Mouse (Mus musculus) embryonic facial prominence, embryonic 10.5 days (tissue): ENCODE results near the gene Gm11020. TPM values are rescaled to one million over a fixed set of nuclear protein-coding genes. Genes with fewer than 3 reads are reported as not detected.

Experiments
- DNase-seq: peaks from one replicate; pipeline ENCODE4 v3.0.0-alpha.2; 2017; ENCODE audit warnings: low spot score
- H3K27ac ChIP-seq: fragments of 300-500 bp; sonication (generic); replicated peaks from 2 replicates; pipeline ENCODE4 v1.5.1; 2016; ENCODE audit warnings: mild to moderate bottlenecking
- H3K27me3 ChIP-seq: fragments of 300-500 bp; sonication (generic); replicated peaks from 2 replicates; pipeline ENCODE4 v1.6.1; 2016; ENCODE audit warnings: low read depth, mild to moderate bottlenecking; ENCODE audit not compliant: poor library complexity, severe bottlenecking
- H3K36me3 ChIP-seq: fragments of 300-500 bp; sonication (generic); replicated peaks from 2 replicates; pipeline ENCODE4 v1.6.1; 2016; ENCODE audit warnings: mild to moderate bottlenecking, moderate library complexity
- H3K4me1 ChIP-seq: fragments of 300-500 bp; sonication (generic); 2 replicates; pipeline ENCODE4 v1.6.1; 2016
- H3K4me3 ChIP-seq: fragments of 300-500 bp; sonication (generic); 2 replicates; pipeline ENCODE4 v1.5.1; 2016; ENCODE audit warnings: mild to moderate bottlenecking, moderate library complexity
- H3K9me3 ChIP-seq: fragments of 300-500 bp; sonication (generic); 2 replicates; pipeline ENCODE4 v1.6.1; 2016; ENCODE audit warnings: mild to moderate bottlenecking
- WGBS: fragments of 180-500 bp; shearing (Covaris S2); methylation state at CpG from one replicate; pipeline ENCODE4 v1.1.7; 2016; 5-methylcytosine and 5-hydroxymethylcytosine counted together
- polyA plus RNA-seq: library from polyadenylated mRNA; unstranded; fragments of >200 nt; fragmentation: Nextera tagmentation; extraction: Ambion mirVana; gene quantifications from 2 replicates; pipeline ENCODE4 v1.2.1, GENCODE M21; 2016

Gm11020 gene
- polyA plus RNA-seq, 1 experiment from 2014 or later, result not detected

GRCm38 (mm10) chr8:104346706-104347105, 25.3 kb downstream of the Gm11020 start:
- Histone ChIP-seq H3K4me1 (peaks cover 22% of the 10 kb centered on the region), H3K4me3 (no peak overlapping the region), H3K27me3 (no peaks in the 10 kb centered on the region), H3K27ac (no peak overlapping the region), H3K36me3 (peaks cover 55% of the 10 kb centered on the region), H3K9me3 (no peaks in the 10 kb centered on the region)
- no peak for DNase-seq
- 65% methylated on average over 12 of the region's 12 CpGs for WGBS

GRCm38 (mm10) chr8:104348971-104349370, 27.6 kb downstream of the Gm11020 start:
- Histone ChIP-seq H3K27me3 (no peaks in the 10 kb centered on the region), H3K9me3 (no peaks in the 10 kb centered on the region), H3K36me3 (peaks cover 54% of the 10 kb centered on the region), H3K4me1 (peaks cover 14% of the 10 kb centered on the region; the same call in 1 of the 2 replicates), H3K4me3 (no peak overlapping the region), H3K27ac (no peak overlapping the region)
- no peak for DNase-seq
- 91% methylated on average over 5 of the region's 5 CpGs for WGBS

DNA sequence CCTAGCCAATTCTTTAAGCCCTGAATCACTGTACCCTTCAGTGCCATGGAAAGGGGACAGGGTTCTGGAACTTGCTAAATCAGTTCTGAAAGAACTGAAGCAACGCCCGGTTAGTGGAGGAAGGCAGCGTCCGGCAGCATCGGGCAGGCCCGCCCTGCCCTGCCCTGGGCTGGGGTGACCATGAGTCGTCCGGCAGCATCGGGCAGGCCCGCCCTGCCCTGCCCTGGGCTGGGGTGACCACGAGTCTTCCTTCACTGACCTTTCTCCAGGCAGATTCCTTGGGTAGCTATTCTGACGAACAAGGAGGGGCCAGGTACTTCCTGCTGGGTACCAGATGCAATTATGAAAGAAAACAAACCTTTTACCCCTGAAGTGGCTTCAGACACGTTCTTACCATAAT, 28.7 kb downstream of the Gm11020 start:
- Histone ChIP-seq H3K4me1 (peaks cover 14% of the 10 kb centered on the region; the same call in 1 of the 2 replicates), H3K36me3 (peaks cover 54% of the 10 kb centered on the region), H3K4me3 (no peak overlapping the region), H3K27ac (no peak overlapping the region), H3K27me3 (no peaks in the 10 kb centered on the region), H3K9me3 (no peaks in the 10 kb centered on the region)
- no peak for DNase-seq
- 66% methylated on average over 13 of the region's 13 CpGs for WGBS

GRCm38 (mm10) chr8:104353186-104353585, 31.8 kb downstream of the Gm11020 start:
- DNase-seq, result no peak
- H3K4me3 ChIP-seq, result no peak overlapping the region
- 70% methylated on average over 5 of the region's 5 CpGs for WGBS
- H3K4me1 ChIP-seq, result peaks cover 6% of the 10 kb centered on the region; the same call in 1 of the 2 replicates
- H3K9me3 ChIP-seq, result no peaks in the 10 kb centered on the region
- peaks cover 44% of the 10 kb centered on the region for H3K36me3 ChIP-seq
- no peak overlapping the region for H3K27ac ChIP-seq
- no peaks in the 10 kb centered on the region for H3K27me3 ChIP-seq

GRCm38 (mm10) chr8:104354504-104354903, 33.1 kb downstream of the Gm11020 start:
- Histone ChIP-seq H3K36me3 (peaks cover 41% of the 10 kb centered on the region), H3K27ac (no peak overlapping the region), H3K4me1 (peaks cover 5% of the 10 kb centered on the region; the same call in 1 of the 2 replicates), H3K9me3 (no peaks in the 10 kb centered on the region), H3K4me3 (no peak overlapping the region), H3K27me3 (no peaks in the 10 kb centered on the region)
- WGBS, result 91% methylated on average over 10 of the region's 10 CpGs
- DNase-seq, result no peak

- no peak for DNase-seq
- H3K9me3 ChIP-seq, result no peaks in the 10 kb centered on the region
- peaks cover 11% of the 10 kb centered on the region; the same call in 1 of the 2 replicates for H3K4me1 ChIP-seq
- WGBS, result 83% methylated on average over 3 of the region's 3 CpGs
- no peaks in the 10 kb centered on the region for H3K27me3 ChIP-seq
- H3K4me3 ChIP-seq, result no peak overlapping the region
- H3K27ac ChIP-seq, result no peak overlapping the region
- H3K36me3 ChIP-seq, result peaks cover 37% of the 10 kb centered on the region
Measured at GRCm38 (mm10) chr8:104358637-104359036, 37.3 kb downstream of the Gm11020 start.

DNA sequence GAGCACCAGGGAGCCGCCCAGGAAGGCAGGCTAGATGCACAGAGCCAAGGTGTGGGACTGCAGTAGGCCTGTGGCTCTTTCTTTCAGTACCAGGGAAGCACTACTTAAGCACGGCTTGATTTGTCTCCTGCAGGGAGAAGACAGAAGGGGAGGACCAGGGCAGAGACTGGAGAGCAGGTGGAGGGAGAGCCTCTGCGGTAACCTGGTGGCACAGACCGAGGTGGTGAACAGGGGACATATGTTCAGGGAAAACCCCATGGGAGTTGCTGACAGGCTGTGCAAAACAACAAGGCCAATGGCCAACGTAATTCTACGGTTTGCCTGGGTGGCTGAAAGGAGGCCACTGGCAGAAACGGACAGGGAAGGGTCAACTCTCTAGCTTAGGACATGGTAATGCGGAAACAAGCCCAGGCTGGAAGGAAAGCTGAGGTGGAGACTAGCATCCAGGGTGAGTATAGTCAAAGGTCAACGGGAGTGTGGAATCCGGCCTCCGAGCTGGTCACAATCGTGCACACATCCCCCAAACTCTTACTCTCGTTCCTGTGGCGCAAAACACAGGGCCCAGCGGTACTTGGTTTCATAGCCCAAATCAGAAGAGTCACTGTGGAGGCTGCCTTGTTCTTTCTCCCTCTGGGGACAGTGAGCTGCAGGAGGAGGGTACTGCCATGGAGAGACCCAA, 38.5 kb downstream of the Gm11020 start:
- DNase-seq, result no peak
- 70% methylated on average over 15 of the region's 15 CpGs for WGBS
- no peaks in the 10 kb centered on the region for H3K27me3 ChIP-seq
- H3K27ac ChIP-seq, result no peak overlapping the region; the same call in 1 of the 2 replicates
- H3K36me3 ChIP-seq, result peaks cover 27% of the 10 kb centered on the region
- no peaks in the 10 kb centered on the region for H3K9me3 ChIP-seq
- H3K4me3 ChIP-seq, result no peak overlapping the region
- H3K4me1 ChIP-seq, result peaks cover 11% of the 10 kb centered on the region; the same call in 1 of the 2 replicates

DNA sequence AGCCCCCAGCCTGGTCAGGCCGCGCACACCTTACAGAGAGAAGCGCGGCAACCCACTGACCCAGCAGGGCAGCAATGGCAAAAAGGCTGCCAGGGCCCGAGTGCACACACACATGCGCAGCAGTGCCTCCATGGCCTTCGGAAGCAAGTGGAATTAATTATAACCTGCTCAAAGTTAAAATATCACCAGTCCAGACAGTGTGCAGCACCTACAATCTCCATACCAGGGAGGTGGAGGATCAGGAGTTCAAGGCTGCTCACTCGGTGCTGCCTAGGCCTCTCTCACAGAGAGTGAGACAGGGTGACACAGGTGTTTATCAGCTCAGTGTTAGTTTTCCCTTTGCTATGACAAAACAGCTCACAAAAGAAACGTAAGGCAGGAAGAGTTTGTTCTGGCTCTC, 44.3 kb downstream of the Gm11020 start:
- 89% methylated on average over 9 of the region's 9 CpGs for WGBS
- H3K9me3 ChIP-seq, result no peaks in the 10 kb centered on the region
- H3K4me1 ChIP-seq, result peaks cover 22% of the 10 kb centered on the region
- no peaks in the 10 kb centered on the region for H3K27me3 ChIP-seq
- peaks cover 11% of the 10 kb centered on the region; the same call in 1 of the 2 replicates for H3K36me3 ChIP-seq
- no peak overlapping the region for H3K4me3 ChIP-seq
- no peak for DNase-seq
- no peak overlapping the region for H3K27ac ChIP-seq

- peaks cover 7% of the 10 kb centered on the region; the same call in 1 of the 2 replicates for H3K36me3 ChIP-seq
- H3K27ac ChIP-seq, result no peak overlapping the region
- peaks cover 22% of the 10 kb centered on the region for H3K4me1 ChIP-seq
- no peak for DNase-seq
- 52% methylated on average over 5 of the region's 5 CpGs for WGBS
- H3K9me3 ChIP-seq, result no peaks in the 10 kb centered on the region
- no peaks in the 10 kb centered on the region for H3K27me3 ChIP-seq
- no peak overlapping the region for H3K4me3 ChIP-seq
Measured at GRCm38 (mm10) chr8:104367398-104367797, 46.0 kb downstream of the Gm11020 start.

GRCm38 (mm10) chr8:104369591-104369990, 48.2 kb downstream of the Gm11020 start:
- Histone ChIP-seq H3K36me3 (peaks cover 5% of the 10 kb centered on the region; the same call in 1 of the 2 replicates), H3K9me3 (no peaks in the 10 kb centered on the region), H3K27me3 (no peaks in the 10 kb centered on the region), H3K4me3 (no peak overlapping the region), H3K4me1 (peaks cover 29% of the 10 kb centered on the region), H3K27ac (no peak overlapping the region)
- no peak for DNase-seq
- 84% methylated on average over 12 of the region's 12 CpGs for WGBS

- Histone ChIP-seq H3K27ac (no peak overlapping the region), H3K27me3 (no peaks in the 10 kb centered on the region), H3K36me3 (peaks cover 5% of the 10 kb centered on the region; the same call in 1 of the 2 replicates), H3K4me1 (peaks cover 33% of the 10 kb centered on the region), H3K4me3 (no peak overlapping the region), H3K9me3 (no peaks in the 10 kb centered on the region)
- 87% methylated on average over 6 of the region's 6 CpGs for WGBS
- DNase-seq, result no peak
Measured at GRCm38 (mm10) chr8:104370071-104370470, 48.7 kb downstream of the Gm11020 start.

GRCm38 (mm10) chr8:104371121-104371520, 49.8 kb downstream of the Gm11020 start:
- H3K36me3 ChIP-seq, result no peaks in the 10 kb centered on the region
- no peak overlapping the region for H3K4me3 ChIP-seq
- no peak overlapping the region for H3K27ac ChIP-seq
- peaks cover 35% of the 10 kb centered on the region for H3K4me1 ChIP-seq
- H3K9me3 ChIP-seq, result no peaks in the 10 kb centered on the region
- no peaks in the 10 kb centered on the region for H3K27me3 ChIP-seq
- DNase-seq, result no peak
- 89% methylated on average over 6 of the region's 6 CpGs for WGBS
